Mouse (Mus musculus) midbrain, postnatal 0 days (tissue): ENCODE measurements around the gene Nt5m. TPM values are rescaled to one million over a fixed set of nuclear protein-coding genes. Genes with fewer than 3 reads are reported as not detected.

Source experiments
- ATAC-seq: fragments of 200-750 bp; cut with Nextera tagmentation; 2 replicates; pipeline ENCODE4 v1.8.0; 2017; ENCODE audit warnings: moderate number of reproducible peaks, mild to moderate bottlenecking, moderate TSS enrichment, moderate library complexity; ENCODE audit not compliant: low FRiP score
- DNase-seq: peaks from one replicate; pipeline ENCODE4 v3.0.0-alpha.2; 2015; ENCODE audit warnings: low spot score
- H3K27ac ChIP-seq: fragments of 300-500 bp; sonication (generic); 2 replicates; pipeline ENCODE4 v1.5.1; 2014; ENCODE audit warnings: low read depth, mild to moderate bottlenecking, low read length, mixed read lengths
- H3K27me3 ChIP-seq: fragments of 300-500 bp; sonication (generic); 2 replicates; pipeline ENCODE4 v1.6.1; 2014; ENCODE audit warnings: low read length, control low read depth, mixed read lengths; ENCODE audit not compliant: insufficient read depth
- H3K36me3 ChIP-seq: fragments of 300-500 bp; sonication (generic); 2 replicates; pipeline ENCODE4 v1.6.1; 2014; ENCODE audit warnings: low read length, control low read depth, mixed read lengths; ENCODE audit not compliant: insufficient read depth
- H3K4me1 ChIP-seq: fragments of 300-500 bp; sonication (generic); 2 replicates; pipeline ENCODE4 v1.6.1; 2014; ENCODE audit warnings: mild to moderate bottlenecking, control low read depth, antibody characterized with exemption, low read length, mixed read lengths; ENCODE audit not compliant: insufficient read depth
- H3K4me2 ChIP-seq: fragments of 300-500 bp; sonication (generic); 2 replicates; pipeline ENCODE4 v1.6.1; 2014; ENCODE audit warnings: low read depth, mild to moderate bottlenecking, low read length, mixed read lengths; ENCODE audit not compliant: poor library complexity, severe bottlenecking
- H3K4me3 ChIP-seq: fragments of 300-500 bp; sonication (generic); 2 replicates; pipeline ENCODE4 v1.5.1; 2014; ENCODE audit warnings: low read depth, mild to moderate bottlenecking, low read length, moderate library complexity
- H3K9ac ChIP-seq: fragments of 300-500 bp; sonication (generic); replicated peaks from 2 replicates; pipeline ENCODE4 v1.6.1; 2014; ENCODE audit warnings: mild to moderate bottlenecking, low read length, moderate library complexity, mixed read lengths; ENCODE audit not compliant: poor library complexity, severe bottlenecking
- H3K9me3 ChIP-seq: fragments of 300-500 bp; sonication (generic); 2 replicates; pipeline ENCODE4 v1.6.1; 2016; ENCODE audit warnings: low read length, control low read depth
- CTCF ChIP-seq: IDR thresholded peaks from 2 replicates; pipeline ENCODE4 v1.5.1; 2016; ENCODE audit warnings: antibody characterized with exemption, mild to moderate bottlenecking
- WGBS: fragments of 180-500 bp; shearing (Covaris S2); extraction: QIAGEN DNeasy Blood & Tissue Kit; methylation state at CpG from one replicate; pipeline ENCODE4 v1.1.7; 2014; 5-methylcytosine and 5-hydroxymethylcytosine counted together
- polyA plus RNA-seq: library from polyadenylated mRNA; unstranded; fragments of >200 nt; fragmentation: Nextera tagmentation; extraction: Ambion mirVana; gene quantifications from 2 replicates; pipeline ENCODE4 v1.2.1, GENCODE M21; 2015
- total RNA-seq: library from RNA; depleted of rRNA; stranded (reverse); fragments of >200 nt; gene quantifications from 2 replicates; pipeline ENCODE4 v1.2.3, GENCODE M21; 2014

Gene Nt5m
- total and polyA plus RNA-seq, 2 experiments from 2014 or later, result 72.6 to 92.2 TPM

- Histone ChIP-seq H3K4me3 (no peak overlapping the region), H3K27me3 (no peaks in the 10 kb centered on the region), H3K9ac (0 out of 2 replicates have a peak overlapping the region, but pooled peaks have one; percentile 8), H3K4me2 (no peak overlapping the region), H3K9me3 (no peaks in the 10 kb centered on the region), H3K36me3 (peaks cover 29% of the 10 kb centered on the region), H3K4me1 (no peaks in the 10 kb centered on the region), H3K27ac (no peak overlapping the region)
- peak; percentile 92 for DNase-seq
- peak; percentile 77 for ATAC-seq
- peak; percentile 97 for TF ChIP-seq CTCF
- WGBS, result 21% methylated on average over 2 of the region's 2 CpGs
Measured at GRCm38 (mm10) chr11:59880031-59880430, 40.8 kb downstream of the Nt5m start.

GRCm38 (mm10) chr11:59885217-59885986 lies 46.2 kb downstream of the Nt5m start:
- H3K36me3 ChIP-seq, result no peaks in the 10 kb centered on the region
- no peak for ATAC-seq
- WGBS, result 62% methylated on average over 17 of the region's 17 CpGs
- H3K4me3 ChIP-seq, result no peak overlapping the region
- no peaks in the 10 kb centered on the region for H3K27me3 ChIP-seq
- H3K9ac ChIP-seq, result no peak overlapping the region
- H3K27ac ChIP-seq, result no peak overlapping the region
- no peaks in the 10 kb centered on the region for H3K9me3 ChIP-seq
- no peak overlapping the region for H3K4me2 ChIP-seq
- no peaks in the 10 kb centered on the region for H3K4me1 ChIP-seq
- peak; percentile 35; the same call in 1 of the 2 replicates for TF ChIP-seq CTCF
- DNase-seq, result peak; percentile 3

GRCm38 (mm10) chr11:59886952-59887351 lies 47.7 kb downstream of the Nt5m start:
- 89% methylated on average over 1 of the region's 1 CpGs for WGBS
- Histone ChIP-seq H3K27me3 (no peaks in the 10 kb centered on the region), H3K9me3 (no peaks in the 10 kb centered on the region), H3K4me1 (no peaks in the 10 kb centered on the region), H3K27ac (no peak overlapping the region), H3K9ac (no peak overlapping the region), H3K4me2 (no peak overlapping the region), H3K36me3 (no peaks in the 10 kb centered on the region), H3K4me3 (no peak overlapping the region)
- ATAC-seq (no peak), DNase-seq (no peak)
- no peak for TF ChIP-seq CTCF

GRCm38 (mm10) chr11:59888151-59888550 lies 48.9 kb downstream of the Nt5m start:
- Histone ChIP-seq H3K36me3 (no peaks in the 10 kb centered on the region), H3K4me2 (no peak overlapping the region), H3K9ac (no peak overlapping the region), H3K4me1 (no peaks in the 10 kb centered on the region), H3K4me3 (no peak overlapping the region), H3K27ac (peak overlapping the region; percentile 26; the same call in 1 of the 2 replicates), H3K27me3 (no peaks in the 10 kb centered on the region), H3K9me3 (no peaks in the 10 kb centered on the region)
- no peak for DNase-seq
- no peak for ATAC-seq
- 64% methylated on average over 5 of the region's 5 CpGs for WGBS
- no peak for TF ChIP-seq CTCF

- TF ChIP-seq CTCF, result no peak
- Histone ChIP-seq H3K4me3 (no peak overlapping the region), H3K9me3 (no peaks in the 10 kb centered on the region), H3K4me1 (no peaks in the 10 kb centered on the region), H3K9ac (no peak overlapping the region), H3K4me2 (no peak overlapping the region), H3K27ac (no peak overlapping the region; the same call in 1 of the 2 replicates), H3K27me3 (no peaks in the 10 kb centered on the region), H3K36me3 (no peaks in the 10 kb centered on the region)
- WGBS, result 55% methylated on average over 6 of the region's 6 CpGs
- DNase-seq (peak; percentile 66), ATAC-seq (no peak)
Measured at GRCm38 (mm10) chr11:59891854-59892253, 52.6 kb downstream of the Nt5m start.

- Histone ChIP-seq H3K9me3 (no peaks in the 10 kb centered on the region), H3K4me2 (no peak overlapping the region), H3K4me1 (no peaks in the 10 kb centered on the region), H3K4me3 (no peak overlapping the region), H3K9ac (no peak overlapping the region), H3K27me3 (no peaks in the 10 kb centered on the region), H3K36me3 (no peaks in the 10 kb centered on the region), H3K27ac (no peak overlapping the region)
- no peak for DNase-seq
- 61% methylated on average over 10 of the region's 10 CpGs for WGBS
- no peak for TF ChIP-seq CTCF
- no peak for ATAC-seq
Measured at GRCm38 (mm10) chr11:59893153-59893788, 54.0 kb downstream of the Nt5m start.
